Mouse (Mus musculus) lung, postnatal 0 days (tissue): ENCODE measurements around the gene Fhad1.

Experiments used
- CTCF ChIP-seq: IDR thresholded peaks from 2 replicates; pipeline ENCODE4 v1.5.1; 2016; ENCODE audit warnings: antibody characterized with exemption, mild to moderate bottlenecking
- EP300 ChIP-seq: IDR thresholded peaks from 2 replicates; pipeline ENCODE4 v1.6.1; 2016; ENCODE audit warnings: antibody characterized with exemption, mild to moderate bottlenecking, control low read depth

DNA sequence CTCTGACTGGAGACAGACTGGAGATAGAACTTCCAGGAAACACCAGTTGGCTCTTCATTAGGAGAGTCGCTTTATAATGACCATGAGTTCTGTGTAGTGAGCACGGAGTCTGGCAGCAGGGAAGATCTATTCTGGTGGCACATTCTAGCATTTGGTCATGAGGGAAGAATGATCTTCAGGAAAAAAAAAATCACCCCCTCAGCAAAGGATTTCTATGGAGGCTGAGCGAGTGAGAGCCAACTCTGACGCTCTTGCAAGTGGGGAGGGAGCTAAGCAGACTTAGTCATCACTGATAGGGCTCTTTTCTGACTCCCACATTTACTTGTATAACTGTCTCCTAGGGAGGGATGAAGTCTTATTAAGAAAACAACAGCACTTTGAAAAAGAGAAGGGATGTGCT lies 135.8 kb downstream of the Fhad1 start:
- no peak for TF ChIP-seq CTCF
- TF ChIP-seq EP300, result no peak
